Mouse (Mus musculus) CH12.LX (cell line): Measurements from ENCODE around the gene Srgap1. TPM values are rescaled to one million over a fixed set of nuclear protein-coding genes. Genes with fewer than 3 reads are reported as not detected.

Source experiments
- DNase-seq: peaks from one replicate; pipeline ENCODE4 v3.0.0-alpha.2; 2013; ENCODE audit errors: extremely low read depth
- H3K27ac ChIP-seq: 2 replicates; pipeline ENCODE4 v1.5.1; 2012; ENCODE audit warnings: low read depth, mild to moderate bottlenecking, control low read depth, moderate library complexity; ENCODE audit not compliant: insufficient read depth
- H3K27me3 ChIP-seq: replicated peaks from 2 replicates; pipeline ENCODE3; 2012; ENCODE audit warnings: inconsistent platforms
- H3K36me3 ChIP-seq, 2 experiments: replicated peaks in 1 of 2; 2 replicates each; pipeline versions ENCODE3 to v1.6.1; 2012; ENCODE audit warnings: inconsistent platforms in 1 of 2, low read length in 1 of 2, mild to moderate bottlenecking in 1 of 2, mixed read lengths in 1 of 2, moderate library complexity in 1 of 2; ENCODE audit not compliant: control insufficient read depth in 1 of 2, insufficient read depth in 1 of 2
- H3K4me1 ChIP-seq, 2 experiments: 2 replicates each; pipeline ENCODE4 v1.6.1; 2012; ENCODE audit warnings: inconsistent platforms in 1 of 2, moderate library complexity in 1 of 2; ENCODE audit not compliant: insufficient read depth in 2 of 2, control insufficient read depth in 1 of 2
- H3K4me2 ChIP-seq: 2 replicates; pipeline ENCODE4 v1.6.1; 2012; ENCODE audit warnings: low read depth, mild to moderate bottlenecking, control low read depth; ENCODE audit not compliant: poor library complexity, insufficient read depth, severe bottlenecking
- H3K4me3 ChIP-seq, 3 experiments: fragments of 150-350 bp in 1 of 3; sonication (generic) in 1 of 3; replicated peaks in 1 of 3; 2 replicates each; pipeline versions ENCODE3 to v1.5.1; 2011 to 2012; ENCODE audit warnings: low read depth in 2 of 3, low read length in 2 of 3, mild to moderate bottlenecking in 2 of 3, moderate library complexity in 2 of 3, control low read depth in 1 of 3, improper control_type of control experiment in 1 of 3, inconsistent platforms in 1 of 3, mixed read lengths in 1 of 3; ENCODE audit not compliant: poor library complexity in 1 of 3
- H3K79me2 ChIP-seq: replicated peaks from 2 replicates; pipeline ENCODE4 v1.6.1; 2012; ENCODE audit warnings: mild to moderate bottlenecking, moderate library complexity; ENCODE audit not compliant: control insufficient read depth, poor library complexity, insufficient read depth, severe bottlenecking; ENCODE audit errors: extremely low read depth
- H3K9ac ChIP-seq: 2 replicates; pipeline ENCODE4 v1.6.1; 2012; ENCODE audit warnings: low read depth, mild to moderate bottlenecking, control low read depth, moderate library complexity; ENCODE audit not compliant: insufficient read depth
- H3K9me3 ChIP-seq: replicated peaks from 2 replicates; pipeline ENCODE3; 2012; ENCODE audit warnings: low read length, inconsistent platforms, mixed read lengths
- BHLHE40 ChIP-seq: IDR thresholded peaks from 2 replicates; pipeline ENCODE4 v1.6.1; 2011; ENCODE audit warnings: mild to moderate bottlenecking, low read depth, low read length, improper control_type of control experiment
- CHD2 ChIP-seq: IDR thresholded peaks from 2 replicates; pipeline ENCODE4 v1.6.1; 2011; ENCODE audit warnings: low read length, improper control_type of control experiment
- CTCF ChIP-seq, 2 experiments: IDR thresholded peaks in 1 of 2; conservative IDR thresholded peaks in 1 of 2; 2 replicates each; pipeline ENCODE4 v1.5.1; 2011 to 2012; ENCODE audit warnings: low read depth in 2 of 2, low read length in 2 of 2, improper control_type of control experiment in 1 of 2, inconsistent platforms in 1 of 2, mild to moderate bottlenecking in 1 of 2, moderate library complexity in 1 of 2
- E2F4 ChIP-seq: IDR thresholded peaks from 2 replicates; pipeline ENCODE4 v1.6.1; 2011; ENCODE audit warnings: low read depth, low read length, improper control_type of control experiment; ENCODE audit not compliant: insufficient replicate concordance
- ELF1 ChIP-seq: IDR thresholded peaks from 2 replicates; pipeline ENCODE4 v1.6.1; 2014; ENCODE audit warnings: low read depth, mild to moderate bottlenecking, inconsistent platforms, low read length, improper control_type of control experiment
- EP300 ChIP-seq: IDR thresholded peaks from 2 replicates; pipeline ENCODE4 v1.6.1; 2011; ENCODE audit warnings: low read length, improper control_type of control experiment
- GABPA ChIP-seq: IDR thresholded peaks from 2 replicates; pipeline ENCODE4 v1.6.1; 2012; ENCODE audit warnings: low read depth, low read length, improper control_type of control experiment, inconsistent platforms; ENCODE audit not compliant: insufficient replicate concordance
- JUN ChIP-seq: IDR thresholded peaks from 2 replicates; pipeline ENCODE4 v1.6.1; 2011; ENCODE audit warnings: low read depth, mild to moderate bottlenecking, low read length, improper control_type of control experiment, moderate library complexity; ENCODE audit not compliant: insufficient read depth
- KAT2A ChIP-seq: IDR thresholded peaks from 2 replicates; pipeline ENCODE4 v1.6.1; 2012; ENCODE audit warnings: low read length, improper control_type of control experiment, inconsistent platforms; ENCODE audit not compliant: insufficient replicate concordance
- MAFK ChIP-seq: IDR thresholded peaks from 2 replicates; pipeline ENCODE4 v1.6.1; 2011; ENCODE audit warnings: low read length, improper control_type of control experiment; ENCODE audit not compliant: insufficient replicate concordance
- MAZ ChIP-seq: IDR thresholded peaks from 2 replicates; pipeline ENCODE4 v1.6.1; 2012; ENCODE audit warnings: low read depth, mild to moderate bottlenecking, inconsistent platforms, low read length, improper control_type of control experiment, moderate library complexity
- MYC ChIP-seq: IDR thresholded peaks from 2 replicates; pipeline ENCODE4 v1.6.1; 2011; ENCODE audit warnings: low read depth, mild to moderate bottlenecking, improper control_type of control experiment, low read length
- NRF1 ChIP-seq: IDR thresholded peaks from 2 replicates; pipeline ENCODE4 v1.6.1; 2014; ENCODE audit warnings: low read depth, mild to moderate bottlenecking, inconsistent platforms, low read length, improper control_type of control experiment, moderate library complexity
- PAX5 ChIP-seq: IDR thresholded peaks from 2 replicates; pipeline ENCODE4 v1.6.1; 2012; ENCODE audit warnings: low read length, inconsistent platforms, mixed read lengths
- POLR2A ChIP-seq: IDR thresholded peaks from 2 replicates; pipeline ENCODE4 v1.6.1; 2011; ENCODE audit warnings: low read depth, mild to moderate bottlenecking, improper control_type of control experiment, low read length
- POLR2AphosphoS2 ChIP-seq: IDR thresholded peaks from 2 replicates; pipeline ENCODE4 v1.6.1; 2011; ENCODE audit warnings: low read depth, low read length, improper control_type of control experiment
- RAD21 ChIP-seq: IDR thresholded peaks from 2 replicates; pipeline ENCODE4 v1.6.1; 2011; ENCODE audit warnings: low read depth, mild to moderate bottlenecking, low read length, improper control_type of control experiment, moderate library complexity
- TCF12 ChIP-seq: IDR thresholded peaks from 2 replicates; pipeline ENCODE4 v1.6.1; 2014; ENCODE audit warnings: low read depth, mild to moderate bottlenecking, inconsistent platforms, low read length, improper control_type of control experiment
- UBTF ChIP-seq: IDR thresholded peaks from 2 replicates; pipeline ENCODE4 v1.6.1; 2012; ENCODE audit warnings: low read depth, mild to moderate bottlenecking, inconsistent platforms, low read length, improper control_type of control experiment, moderate library complexity
- USF1 ChIP-seq: IDR thresholded peaks from 2 replicates; pipeline ENCODE4 v1.6.1; 2014; ENCODE audit warnings: low read depth, mild to moderate bottlenecking, inconsistent platforms, low read length, improper control_type of control experiment
- USF2 ChIP-seq: conservative IDR thresholded peaks from 2 replicates; pipeline ENCODE4 v1.6.1; 2011; ENCODE audit warnings: low read depth, low read length, improper control_type of control experiment
- ZC3H11A ChIP-seq: IDR thresholded peaks from 2 replicates; pipeline ENCODE4 v1.6.1; 2012; ENCODE audit warnings: low read depth, mild to moderate bottlenecking, inconsistent platforms, low read length, improper control_type of control experiment
- dilution Hi-C: fragments of 300-500 bp; cut with MboI; formaldehyde crosslinking; loops from 2 replicates; pipeline ENCODE4 v1.14.3; 2020; ENCODE audit warnings: low sequenced_read_pairs; ENCODE audit not compliant: extremely low pct_unique_long_range_greater_than_20kb, extremely low pct_ligation_motif_present
- in situ Hi-C: fragments of 300-500 bp; cut with MboI; formaldehyde crosslinking; loops from 3 replicates; pipeline ENCODE4 v1.14.3; 2019; ENCODE audit warnings: low sequenced_read_pairs, low pct_ligation_motif_present, low pct_unique_long_range_greater_than_20kb, mixed read lengths
- polyA plus RNA-seq: library from polyadenylated mRNA; unstranded; fragments of >175 nt; gene quantifications from 2 replicates; pipeline ENCODE4 v1.2.1, GENCODE M21; 2012; ENCODE audit warnings: low read depth; ENCODE audit not compliant: insufficient read length
- total RNA-seq, 2 experiments: library from RNA; depleted of rRNA; stranded (reverse); fragments of 300-350 nt in 1 of 2; fragments of >200 nt in 1 of 2; gene quantifications; 2 replicates each; pipeline ENCODE4 v1.2.3; 2012 to 2014

Srgap1 gene
- total and polyA plus RNA-seq, 3 experiments, result not detected

DNA sequence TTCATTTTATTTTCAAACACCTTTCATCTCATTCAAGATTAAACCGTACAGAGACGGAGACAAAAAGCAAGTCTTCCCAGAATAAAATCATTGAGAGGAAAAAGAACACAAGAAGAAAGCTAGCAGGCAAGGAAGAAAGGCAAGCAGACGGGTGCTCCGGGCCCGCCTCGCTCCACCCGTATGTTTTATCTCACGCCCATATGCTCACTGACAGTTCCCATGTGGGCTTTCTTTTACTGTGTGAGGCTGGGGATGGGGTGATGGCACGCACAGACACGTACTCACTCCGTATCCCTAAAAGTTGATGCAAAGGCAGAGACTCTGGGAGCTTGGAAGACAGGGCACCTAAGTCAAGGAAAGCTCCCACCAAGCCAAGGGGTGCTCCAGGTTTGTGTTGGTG is 90.6 kb downstream of the Srgap1 start:
- Histone ChIP-seq H3K4me1 (no peaks in the 10 kb centered on the region), H3K9ac (no peak overlapping the region), H3K4me3 (no peak overlapping the region), H3K27me3 (no peaks in the 10 kb centered on the region), H3K9me3 (no peaks in the 10 kb centered on the region), H3K36me3 (no peaks in the 10 kb centered on the region), H3K4me2 (no peak overlapping the region), H3K79me2 (no peaks in the 10 kb centered on the region), H3K27ac (no peak overlapping the region)
- TF ChIP-seq E2F4 (no peak), USF2 (no peak), MYC (no peak), KAT2A (no peak), EP300 (no peak), MAZ (no peak), BHLHE40 (no peak), POLR2A (no peak), GABPA (no peak), UBTF (no peak), RAD21 (no peak), POLR2AphosphoS2 (no peak), CTCF (conservative IDR thresholded peaks at IDR 0.05 in 1 of 2, IDR thresholded peaks at IDR 0.05 in 1 of 2; ENCODE audit: low read depth in 2 of 2, low read length in 2 of 2) (no peak), PAX5 (no peak), USF1 (no peak), TCF12 (no peak), CHD2 (no peak)
- DNase-seq, result no peak
- dilution Hi-C loops, result no loop called here
- in situ Hi-C loops, result no loop called here

DNA sequence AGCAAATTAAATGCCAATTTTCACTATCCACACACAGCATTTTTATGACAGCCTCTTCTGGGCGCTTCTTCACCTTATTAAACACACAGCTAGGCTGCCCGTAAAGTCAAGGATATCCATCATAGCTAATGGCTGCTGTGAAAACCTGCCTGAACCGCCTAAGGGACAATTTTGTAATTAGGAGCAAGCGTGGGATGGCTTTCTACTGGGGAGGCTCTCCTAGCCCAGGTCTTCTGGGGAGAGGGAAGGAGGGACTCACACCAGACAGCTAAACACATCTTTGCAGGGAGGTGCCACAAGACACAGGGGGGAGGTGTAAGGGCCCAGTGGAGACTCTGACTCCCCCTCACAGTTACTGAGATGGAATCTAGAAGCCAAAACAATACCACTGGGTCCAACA is 91.4 kb downstream of the Srgap1 start:
- dilution Hi-C loops (no loop called here), in situ Hi-C loops (no loop called here)
- H3K9ac ChIP-seq, result no peak overlapping the region
- no peak for DNase-seq
- no peaks in the 10 kb centered on the region for H3K27me3 ChIP-seq
- no peaks in the 10 kb centered on the region for H3K9me3 ChIP-seq
- TF ChIP-seq ELF1 (no peak), ZC3H11A (no peak), NRF1 (no peak), PAX5 (no peak), MAFK (no peak), E2F4 (no peak), BHLHE40 (no peak), JUN (no peak), TCF12 (no peak), KAT2A (no peak)
- no peak overlapping the region for H3K27ac ChIP-seq
- H3K4me1 ChIP-seq, result no peaks in the 10 kb centered on the region
- H3K4me3 ChIP-seq, result no peak overlapping the region
- H3K36me3 ChIP-seq, result no peaks in the 10 kb centered on the region
- H3K79me2 ChIP-seq, result no peaks in the 10 kb centered on the region
- H3K4me2 ChIP-seq, result no peak overlapping the region
